Mouse (Mus musculus): ENCODE data around the gene H2-Ob. TPM values are rescaled to one million over a fixed set of nuclear protein-coding genes. Genes with fewer than 3 reads are reported as not detected.

Gene H2-Ob
- polyA plus RNA-seq, 1 experiment from 2014 or later, result 0.33 TPM

DNA sequence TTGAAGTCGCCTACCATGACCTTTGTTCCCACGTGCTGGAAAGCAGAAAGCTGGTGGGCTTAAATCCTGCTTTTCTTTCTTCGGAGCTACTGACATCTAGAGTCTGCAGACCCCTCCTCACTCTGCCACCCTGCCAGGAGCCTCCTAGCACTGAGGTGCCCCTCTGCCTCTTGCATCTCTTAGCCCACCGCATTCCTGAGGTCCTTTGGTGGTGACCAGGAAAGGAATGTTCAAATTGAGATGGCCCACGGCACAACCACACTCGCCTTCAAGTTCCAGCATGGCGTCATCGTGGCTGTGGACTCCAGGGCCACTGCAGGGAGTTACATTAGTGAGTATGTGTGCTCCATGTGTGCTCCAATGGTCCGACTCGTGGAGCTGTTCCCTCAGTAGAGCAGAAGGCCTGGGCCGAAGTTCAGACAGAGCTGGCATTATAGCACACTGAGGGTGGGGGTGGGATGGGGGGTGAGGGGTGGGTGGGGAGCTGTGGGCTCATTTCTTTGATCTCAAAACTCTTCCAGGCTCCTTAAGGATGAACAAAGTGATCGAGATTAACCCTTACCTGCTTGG lies 39.6 kb upstream of the H2-Ob start:
- H3K4me1 ChIP-seq (ENCODE audit: control insufficient read depth, insufficient read depth, low read depth, low read length), result peaks cover 8% of the 10 kb centered on the region
- H3K27me3 ChIP-seq (replicated peaks; ENCODE audit: control insufficient read depth, insufficient read depth, low read length), result peaks cover 51% of the 10 kb centered on the region
- WGBS, result 72% methylated on average over 12 of the region's 12 CpGs

DNA sequence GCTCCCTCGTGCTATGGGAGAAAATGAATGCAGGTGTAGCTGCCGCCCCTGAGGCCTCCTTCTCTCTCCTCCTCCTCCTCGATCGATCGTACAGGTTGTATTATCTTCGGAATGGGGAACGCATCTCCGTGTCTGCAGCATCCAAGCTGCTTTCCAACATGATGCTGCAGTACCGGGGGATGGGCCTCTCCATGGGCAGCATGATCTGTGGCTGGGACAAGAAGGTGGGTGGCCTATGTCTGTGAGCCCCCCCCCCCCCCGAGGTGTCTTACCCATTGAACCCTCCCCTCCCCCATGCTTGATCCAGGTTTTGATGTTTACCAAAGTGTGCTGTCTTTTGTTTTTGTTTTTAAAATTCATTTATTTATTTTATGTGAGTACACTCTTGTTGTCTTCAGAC lies 38.7 kb upstream of the H2-Ob start:
- Histone ChIP-seq H3K9ac (ENCODE audit: low read depth, low read length) (no peak overlapping the region), H3K36me3 (ENCODE audit: control insufficient read depth, insufficient read depth, low read length) (no peaks in the 10 kb centered on the region), H3K27me3 (replicated peaks; ENCODE audit: control insufficient read depth, insufficient read depth, low read length) (peaks cover 48% of the 10 kb centered on the region), H3K4me1 (ENCODE audit: control insufficient read depth, insufficient read depth, low read depth, low read length) (peaks cover 13% of the 10 kb centered on the region), H3K27ac (ENCODE audit: low read depth, low read length) (no peak overlapping the region), H3K9me3 (ENCODE audit: control insufficient read depth, low read length) (no peaks in the 10 kb centered on the region), H3K4me3 (ENCODE audit: low read length) (no peak overlapping the region), H3K4me2 (ENCODE audit: low read length) (no peak overlapping the region)
- WGBS, result 85% methylated on average over 10 of the region's 10 CpGs
- no peak for ATAC-seq

More for the DNA sequence above, 39.6 kb upstream of the H2-Ob start:
- Histone ChIP-seq H3K27ac (ENCODE audit: low read depth, low read length) (no peak overlapping the region), H3K4me3 (ENCODE audit: low read length) (no peak overlapping the region), H3K9ac (ENCODE audit: low read depth, low read length) (no peak overlapping the region), H3K9me3 (ENCODE audit: control insufficient read depth, low read length) (no peaks in the 10 kb centered on the region), H3K36me3 (ENCODE audit: control insufficient read depth, insufficient read depth, low read length) (no peaks in the 10 kb centered on the region), H3K4me2 (ENCODE audit: low read length) (no peak overlapping the region)
- no peak for ATAC-seq

GRCm38 (mm10) chr17:34200772-34201505 lies 37.8 kb upstream of the H2-Ob start:
- H3K4me2 ChIP-seq (ENCODE audit: low read length), result no peak overlapping the region
- no peaks in the 10 kb centered on the region for H3K9me3 ChIP-seq (ENCODE audit: control insufficient read depth, low read length)
- H3K4me3 ChIP-seq (ENCODE audit: low read length), result no peak overlapping the region
- peaks cover 13% of the 10 kb centered on the region for H3K4me1 ChIP-seq (ENCODE audit: control insufficient read depth, insufficient read depth, low read depth, low read length)
- no peak for ATAC-seq
- H3K27me3 ChIP-seq (replicated peaks; ENCODE audit: control insufficient read depth, insufficient read depth, low read length), result peaks cover 48% of the 10 kb centered on the region
- H3K36me3 ChIP-seq (ENCODE audit: control insufficient read depth, insufficient read depth, low read length), result no peaks in the 10 kb centered on the region
- H3K9ac ChIP-seq (ENCODE audit: low read depth, low read length), result no peak overlapping the region
- 88% methylated on average over 16 of the region's 16 CpGs for WGBS
- no peak overlapping the region for H3K27ac ChIP-seq (ENCODE audit: low read depth, low read length)

DNA sequence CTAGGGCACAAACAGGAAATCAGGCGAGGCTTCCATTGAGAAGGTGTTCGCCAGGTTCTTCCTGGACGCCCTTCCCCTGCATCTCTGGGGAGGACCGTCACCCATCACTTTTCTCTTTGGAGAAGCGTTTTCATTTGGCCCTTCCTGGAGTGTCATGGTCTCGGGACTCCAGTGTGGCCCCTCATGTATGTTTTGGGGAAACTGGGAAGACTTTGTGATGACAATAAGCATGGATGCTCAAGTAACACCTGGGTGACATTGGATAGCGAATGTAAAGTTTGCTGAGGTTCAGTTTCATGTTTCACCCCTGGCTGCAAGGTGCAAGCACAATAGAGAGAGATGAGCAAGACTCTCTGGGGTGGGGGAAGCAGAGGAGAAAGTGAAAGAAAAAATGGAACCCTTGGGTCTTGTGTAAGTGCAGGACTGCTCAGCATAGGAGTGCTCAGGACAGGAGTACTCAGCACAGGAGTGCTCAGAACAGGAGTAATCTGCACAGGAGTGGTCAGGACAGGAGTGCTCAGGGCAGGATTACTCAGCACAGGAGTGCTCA lies 37.1 kb upstream of the H2-Ob start:
- Histone ChIP-seq H3K9ac (ENCODE audit: low read depth, low read length) (no peak overlapping the region), H3K4me1 (ENCODE audit: control insufficient read depth, insufficient read depth, low read depth, low read length) (peaks cover 13% of the 10 kb centered on the region), H3K4me3 (ENCODE audit: low read length) (no peak overlapping the region), H3K27me3 (replicated peaks; ENCODE audit: control insufficient read depth, insufficient read depth, low read length) (peaks cover 44% of the 10 kb centered on the region), H3K9me3 (ENCODE audit: control insufficient read depth, low read length) (no peaks in the 10 kb centered on the region), H3K27ac (ENCODE audit: low read depth, low read length) (no peak overlapping the region), H3K4me2 (ENCODE audit: low read length) (no peak overlapping the region), H3K36me3 (ENCODE audit: control insufficient read depth, insufficient read depth, low read length) (no peaks in the 10 kb centered on the region)
- no peak for ATAC-seq
- 77% methylated on average over 7 of the region's 7 CpGs for WGBS

DNA sequence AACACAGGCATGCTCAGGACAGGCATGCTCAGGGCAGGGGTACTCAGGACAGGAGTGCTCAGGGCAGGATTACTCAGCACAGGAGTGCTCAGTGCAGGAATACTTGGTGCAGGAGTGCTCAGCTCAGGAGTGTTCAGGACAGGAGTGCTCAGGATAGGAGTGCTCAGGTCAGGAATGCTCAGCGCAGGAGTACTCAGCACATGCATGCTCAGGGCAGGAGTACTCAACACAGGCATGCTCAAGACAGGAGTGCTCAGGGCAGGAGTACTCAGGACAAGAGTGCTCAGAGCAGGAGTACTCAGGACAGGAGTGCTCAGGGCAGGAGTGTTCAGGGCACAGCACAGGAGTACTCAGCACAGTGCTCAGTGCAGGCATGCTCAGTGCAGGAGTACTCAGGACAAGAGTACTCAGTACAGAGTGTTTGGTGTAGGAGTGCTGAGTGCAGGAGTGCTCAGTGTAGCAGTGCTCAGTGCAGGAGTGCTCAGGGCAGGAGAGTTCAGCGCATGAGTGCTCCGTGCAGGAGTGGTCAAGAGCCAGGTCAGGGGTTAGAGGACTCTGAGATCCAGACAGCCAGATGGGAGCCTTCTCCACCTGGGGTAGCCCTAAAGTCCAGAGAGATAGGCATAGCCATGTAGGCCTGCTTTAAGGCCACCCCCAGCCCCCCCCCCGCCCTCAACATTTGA lies 35.8 kb upstream of the H2-Ob start:
- Histone ChIP-seq H3K4me2 (ENCODE audit: low read length) (no peak overlapping the region), H3K4me3 (ENCODE audit: low read length) (no peak overlapping the region), H3K36me3 (ENCODE audit: control insufficient read depth, insufficient read depth, low read length) (no peaks in the 10 kb centered on the region), H3K9me3 (ENCODE audit: control insufficient read depth, low read length) (no peaks in the 10 kb centered on the region), H3K4me1 (ENCODE audit: control insufficient read depth, insufficient read depth, low read depth, low read length) (peaks cover 10% of the 10 kb centered on the region), H3K9ac (ENCODE audit: low read depth, low read length) (no peak overlapping the region), H3K27me3 (replicated peaks; ENCODE audit: control insufficient read depth, insufficient read depth, low read length) (peaks cover 42% of the 10 kb centered on the region), H3K27ac (ENCODE audit: low read depth, low read length) (no peak overlapping the region)
- peak; percentile 41; the same call in 1 of the 2 replicates for ATAC-seq
- 87% methylated on average over 4 of the region's 4 CpGs for WGBS

- peak within 1 kb of the TSS; percentile 86 for H3K4me2 ChIP-seq (ENCODE audit: low read length)
- peak within 1 kb of the TSS; percentile 70 for H3K9ac ChIP-seq (ENCODE audit: low read depth, low read length)
- H3K4me3 ChIP-seq (ENCODE audit: low read length), result peak within 1 kb of the TSS; percentile 63
- WGBS, result 58% methylated on average over 5 of the region's 5 CpGs
- H3K9me3 ChIP-seq (ENCODE audit: control insufficient read depth, low read length), result no peaks in the 10 kb centered on the region
- no peak for ATAC-seq
- no peak within 1 kb of the TSS for H3K27ac ChIP-seq (ENCODE audit: low read depth, low read length)
- no peaks in the 10 kb centered on the region for H3K36me3 ChIP-seq (ENCODE audit: control insufficient read depth, insufficient read depth, low read length)
- H3K27me3 ChIP-seq (replicated peaks; ENCODE audit: control insufficient read depth, insufficient read depth, low read length), result peaks cover 37% of the 10 kb centered on the region
- peaks cover 5% of the 10 kb centered on the region for H3K4me1 ChIP-seq (ENCODE audit: control insufficient read depth, insufficient read depth, low read depth, low read length)
These were observed 35.3 kb upstream of the H2-Ob start, which contains the start of gene Tap2 for GRCm38 (mm10) chr17:34203444-34203843. Gene Tap2 (plus strand): TSS chr17:34203527.

DNA sequence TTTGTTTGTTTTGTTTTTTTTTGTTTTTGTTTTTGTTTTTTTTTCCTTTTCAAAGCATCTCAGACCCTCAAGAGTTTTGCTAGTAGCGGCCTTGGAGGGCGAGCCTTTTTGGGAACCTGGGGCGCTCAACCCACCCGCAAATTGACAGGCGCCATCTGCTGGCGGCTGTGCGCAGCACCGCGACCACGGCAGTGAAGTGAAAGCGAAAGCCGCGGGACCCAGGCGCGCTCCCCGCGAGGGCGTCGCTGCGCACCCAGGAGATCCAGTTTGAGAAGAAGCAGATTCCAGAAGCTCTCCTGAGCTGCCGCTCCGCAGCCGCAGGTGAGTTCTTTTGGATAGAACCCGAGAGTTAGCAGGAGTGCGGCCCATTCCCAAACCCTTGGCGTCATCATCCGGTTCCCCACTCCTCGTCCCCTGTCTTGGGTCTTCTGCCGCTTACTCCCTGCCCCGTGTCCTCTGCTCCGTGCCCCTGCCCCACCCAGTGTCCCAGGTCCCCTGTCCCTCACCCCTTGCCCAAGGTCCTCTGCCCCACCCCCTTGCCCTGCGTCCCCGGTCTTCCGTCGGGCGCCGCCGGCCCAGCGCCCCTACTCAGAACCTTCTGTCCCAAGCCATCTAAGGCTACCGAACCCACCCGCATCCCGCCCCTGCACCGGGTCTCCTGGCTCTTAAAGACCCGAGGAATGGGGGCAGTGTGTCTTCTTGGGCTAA lies 34.2 kb upstream of the H2-Ob start:
- under 1% methylated on average over 44 of the region's 44 CpGs for WGBS
- Histone ChIP-seq H3K36me3 (ENCODE audit: control insufficient read depth, insufficient read depth, low read length) (no peaks in the 10 kb centered on the region), H3K9me3 (ENCODE audit: control insufficient read depth, low read length) (no peaks in the 10 kb centered on the region), H3K4me1 (ENCODE audit: control insufficient read depth, insufficient read depth, low read depth, low read length) (peaks cover 5% of the 10 kb centered on the region), H3K27ac (ENCODE audit: low read depth, low read length) (no peak overlapping the region), H3K4me3 (ENCODE audit: low read length) (peak overlapping the region; percentile 63), H3K27me3 (replicated peaks; ENCODE audit: control insufficient read depth, insufficient read depth, low read length) (peaks cover 28% of the 10 kb centered on the region), H3K4me2 (ENCODE audit: low read length) (peak overlapping the region; percentile 86), H3K9ac (ENCODE audit: low read depth, low read length) (peak overlapping the region; percentile 70)
- ATAC-seq, result peak; percentile 53; the same call in 1 of the 2 replicates

- ATAC-seq, result no peak
These were observed 33.5 kb upstream of the H2-Ob start for GRCm38 (mm10) chr17:34205021-34205745.

More at GRCm38 (mm10) chr17:34205021-34205745, 33.5 kb upstream of the H2-Ob start:
- 15% methylated on average over 17 of the region's 18 CpGs for WGBS
- Histone ChIP-seq H3K9ac (ENCODE audit: low read depth, low read length) (peak overlapping the region; percentile 70; the same call in 1 of the 2 replicates), H3K4me3 (ENCODE audit: low read length) (peak overlapping the region; percentile 63), H3K27ac (ENCODE audit: low read depth, low read length) (no peak overlapping the region), H3K36me3 (ENCODE audit: control insufficient read depth, insufficient read depth, low read length) (no peaks in the 10 kb centered on the region), H3K4me2 (ENCODE audit: low read length) (peak overlapping the region; percentile 86), H3K27me3 (replicated peaks; ENCODE audit: control insufficient read depth, insufficient read depth, low read length) (peaks cover 27% of the 10 kb centered on the region), H3K9me3 (ENCODE audit: control insufficient read depth, low read length) (no peaks in the 10 kb centered on the region), H3K4me1 (ENCODE audit: control insufficient read depth, insufficient read depth, low read depth, low read length) (peaks cover 5% of the 10 kb centered on the region)
